Mouse (Mus musculus): ENCODE data around the gene Efr3b.

Efr3b gene

DNA sequence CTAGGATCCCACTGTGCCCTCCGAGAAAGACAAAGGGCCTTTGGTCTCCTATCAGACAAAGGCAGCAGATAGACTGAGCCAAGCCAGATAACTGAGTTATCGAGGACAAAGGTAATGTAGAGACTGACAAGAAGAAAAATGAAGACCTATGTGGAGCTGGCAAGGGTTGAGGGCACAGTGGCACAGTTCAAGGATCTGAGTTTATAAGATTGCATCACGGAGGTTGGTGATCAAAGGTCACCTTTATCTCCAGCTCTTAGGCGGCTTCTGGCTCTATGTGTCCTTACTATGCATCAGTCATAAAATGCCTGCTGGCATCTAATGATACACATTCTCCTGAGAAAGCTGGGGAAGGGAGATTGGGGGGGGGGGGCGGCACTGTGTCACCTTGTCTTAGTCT lies 2.6 kb downstream of the Efr3b start:
- DNase-seq = no peak

DNA sequence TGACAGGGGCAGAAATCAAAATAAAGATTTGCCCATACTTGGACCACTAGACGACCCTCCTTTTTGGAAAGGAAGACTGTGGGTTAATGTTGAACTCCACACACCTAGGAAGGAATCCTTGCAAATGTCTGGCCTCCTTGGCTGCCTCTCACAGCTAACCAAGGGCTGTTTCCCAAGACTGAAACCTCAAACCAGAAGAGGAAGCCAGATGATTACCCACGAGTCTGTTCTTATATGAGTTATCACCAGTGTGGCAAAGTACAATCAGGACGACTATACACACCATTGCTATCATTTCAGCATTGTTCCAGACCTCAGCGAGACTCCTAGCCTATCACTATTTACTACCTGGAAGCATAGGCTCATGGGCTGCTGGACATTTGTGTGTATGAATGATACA lies 9.7 kb downstream of the Efr3b start:
- peak in 1 of 2 experiments; percentile 12 for DNase-seq

DNA sequence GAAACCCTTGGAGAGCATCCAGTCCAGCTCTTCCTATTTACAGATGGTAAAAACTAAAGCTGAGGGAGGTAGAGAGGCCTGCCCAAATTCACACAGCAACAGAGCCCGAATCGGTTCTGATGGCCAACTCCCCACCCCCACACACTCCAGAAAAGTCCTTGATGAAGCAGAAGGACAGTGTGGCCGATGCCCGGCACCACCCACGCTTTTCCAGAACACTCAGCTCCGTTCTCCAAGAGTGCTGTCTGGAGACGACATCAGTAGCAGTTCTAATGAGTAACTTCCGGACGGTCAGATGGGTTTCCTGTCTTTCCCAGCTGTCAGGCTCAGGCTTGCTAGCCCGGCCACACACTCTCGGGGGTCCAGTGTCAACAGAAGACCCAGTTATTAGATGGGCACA lies 10.2 kb downstream of the Efr3b start:
- DNase-seq = peak; percentile 51 to 56

DNA sequence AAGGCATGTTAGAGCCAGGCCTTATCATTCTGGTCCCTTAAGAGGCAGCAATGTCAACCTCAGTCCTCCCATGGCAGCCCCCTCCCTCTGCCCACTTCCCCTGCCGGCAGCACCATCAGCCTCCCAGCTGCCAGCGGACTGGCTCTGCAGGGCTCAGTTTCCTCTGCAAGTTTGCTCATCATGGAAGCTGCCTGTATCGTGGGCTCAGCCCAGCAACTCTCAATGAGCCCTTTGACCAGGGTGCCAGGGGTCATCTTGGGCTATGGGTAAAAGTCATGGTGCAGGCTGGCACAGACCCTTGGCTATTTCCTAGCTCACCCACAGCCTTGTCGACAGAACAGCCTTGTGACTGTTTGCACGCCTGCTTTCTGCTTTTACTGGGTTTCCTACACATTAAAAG lies 14.4 kb downstream of the Efr3b start:
- DNase-seq = no peak

DNA sequence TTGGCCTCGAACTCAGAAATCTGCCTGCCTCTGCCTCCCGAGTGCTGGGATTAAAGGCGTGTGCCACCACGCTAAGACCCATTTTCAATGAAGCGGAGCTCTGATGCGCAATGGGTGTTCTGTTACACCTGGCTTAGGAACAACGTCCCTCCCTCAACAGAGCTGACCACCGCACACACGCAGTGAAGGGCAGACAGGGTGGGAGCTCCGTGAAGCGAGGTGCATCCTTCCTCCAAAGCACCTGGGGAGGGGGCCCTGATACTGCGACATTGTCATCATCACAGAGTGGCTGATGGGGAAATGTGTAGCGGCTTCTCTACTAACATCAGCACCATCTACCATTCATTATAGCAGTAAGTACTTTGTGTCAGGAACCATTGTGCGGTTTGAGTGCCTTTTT lies 15.2 kb downstream of the Efr3b start:
- DNase-seq = no peak

DNA sequence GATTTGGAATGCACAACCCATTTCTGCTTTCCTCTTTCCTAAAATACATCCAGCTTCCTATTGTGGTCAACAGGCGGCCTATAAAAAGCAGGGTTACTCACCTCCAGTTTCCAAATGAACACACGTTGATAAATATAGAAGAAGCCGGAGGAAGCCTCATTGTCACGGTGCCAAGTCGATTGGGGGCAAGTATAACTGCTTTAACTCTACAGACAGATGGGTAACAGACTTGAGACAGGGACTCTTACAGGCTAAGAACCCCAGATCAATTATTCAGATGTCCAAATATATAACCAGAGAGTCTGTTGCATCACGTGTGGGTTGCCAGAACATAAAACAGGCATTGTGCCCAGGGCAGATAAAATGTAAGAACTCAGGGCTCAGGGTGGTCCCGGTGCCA lies 15.9 kb downstream of the Efr3b start:
- DNase-seq = peak; percentile 68 to 69

DNA sequence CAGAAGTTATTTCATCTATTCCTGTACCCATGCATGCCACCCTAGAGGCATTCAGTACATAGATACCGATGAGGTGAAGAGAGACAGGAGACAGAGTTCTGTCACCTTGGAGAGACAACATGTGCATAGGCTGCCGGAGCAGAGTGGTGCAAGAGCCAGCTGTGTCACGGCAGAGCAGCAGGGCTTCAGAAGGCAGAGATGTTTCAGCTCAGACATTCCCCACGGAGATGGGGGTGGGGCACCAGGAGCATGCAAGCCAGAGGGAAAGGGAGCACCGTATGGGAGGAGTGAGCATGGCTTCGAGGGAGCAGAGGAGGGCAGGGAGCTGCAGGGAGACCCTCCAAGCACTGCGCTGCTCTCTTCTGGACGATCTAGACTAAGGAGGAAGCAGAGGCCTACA lies 18.2 kb downstream of the Efr3b start:
- no peak for DNase-seq

DNA sequence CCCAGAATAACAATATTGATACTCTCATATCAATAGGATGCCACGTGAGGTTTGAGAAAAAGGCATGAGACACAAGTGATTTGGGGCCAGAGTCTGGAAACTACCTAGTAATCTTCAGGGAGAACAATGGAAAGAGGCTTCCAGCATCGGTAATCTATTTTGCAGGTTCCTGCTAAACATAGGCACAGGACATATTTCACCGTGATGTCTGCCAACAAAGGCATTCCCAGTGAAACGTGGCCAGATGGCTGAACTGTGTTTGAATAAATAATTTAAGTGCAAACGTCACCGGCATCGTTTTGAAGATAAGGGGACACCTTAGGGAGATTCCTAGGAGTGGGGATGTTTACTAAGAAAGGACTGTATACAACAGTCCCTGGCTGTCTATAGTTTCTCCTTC lies 22.4 kb downstream of the Efr3b start:
- DNase-seq = peak; percentile 63 to 68

DNA sequence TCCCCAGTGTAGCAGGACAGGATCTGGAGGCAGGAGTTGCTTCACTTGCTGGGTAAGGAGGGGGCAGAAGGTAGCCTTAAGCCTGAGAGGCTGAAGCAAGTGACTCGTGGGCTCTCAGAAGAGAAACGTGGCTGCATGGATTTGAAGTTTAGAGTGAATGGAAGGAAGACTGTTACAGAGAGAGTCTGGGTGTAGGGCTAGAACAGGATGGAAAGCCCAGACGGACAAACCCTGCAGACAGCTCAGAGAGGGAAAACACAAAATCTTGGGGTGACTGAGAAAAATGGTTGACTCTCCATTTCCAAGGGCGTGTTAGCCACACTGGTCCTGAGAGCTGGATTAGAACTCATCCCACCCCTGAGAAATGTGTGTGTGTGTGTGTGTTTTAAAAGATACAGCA lies 23.0 kb downstream of the Efr3b start:
- no peak for DNase-seq

DNA sequence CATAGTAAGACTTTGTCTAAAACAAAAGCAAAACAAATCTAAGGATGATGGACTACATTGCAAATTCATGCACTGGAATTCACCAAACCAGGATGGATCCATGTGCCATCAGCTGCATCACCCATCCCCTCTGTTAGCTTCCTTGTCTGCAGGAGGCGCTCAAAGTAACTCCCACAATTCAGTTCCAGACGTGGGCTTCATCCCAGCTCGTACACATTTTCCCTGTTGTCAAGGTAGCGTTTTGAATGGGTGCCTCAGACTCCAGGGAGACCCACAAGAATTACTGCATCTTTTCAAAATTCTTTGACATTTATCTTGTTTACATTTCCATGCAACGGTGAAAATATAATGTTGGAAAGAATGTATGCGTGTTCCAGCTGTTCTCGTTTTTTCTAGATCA lies 23.5 kb downstream of the Efr3b start:
- DNase-seq = no peak

DNA sequence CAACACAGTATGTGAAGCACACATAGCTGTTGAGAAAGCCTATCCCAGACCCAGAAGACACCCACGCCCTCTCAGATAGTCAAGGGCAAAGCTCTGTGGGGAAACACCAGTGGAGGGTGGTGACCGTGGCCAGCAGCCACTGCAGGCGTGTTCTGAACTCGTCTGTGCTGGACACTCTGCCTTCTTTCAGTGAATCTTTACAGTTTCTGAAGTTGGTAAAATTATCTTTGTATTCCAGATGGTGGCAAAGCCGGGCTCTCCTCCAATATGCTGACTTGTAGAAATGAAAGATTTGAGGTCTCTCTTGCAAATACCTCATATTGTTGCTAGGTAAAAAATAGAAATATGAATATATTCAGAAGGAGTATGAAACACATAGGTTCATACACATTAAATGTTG lies 27.0 kb downstream of the Efr3b start:
- DNase-seq = no peak

DNA sequence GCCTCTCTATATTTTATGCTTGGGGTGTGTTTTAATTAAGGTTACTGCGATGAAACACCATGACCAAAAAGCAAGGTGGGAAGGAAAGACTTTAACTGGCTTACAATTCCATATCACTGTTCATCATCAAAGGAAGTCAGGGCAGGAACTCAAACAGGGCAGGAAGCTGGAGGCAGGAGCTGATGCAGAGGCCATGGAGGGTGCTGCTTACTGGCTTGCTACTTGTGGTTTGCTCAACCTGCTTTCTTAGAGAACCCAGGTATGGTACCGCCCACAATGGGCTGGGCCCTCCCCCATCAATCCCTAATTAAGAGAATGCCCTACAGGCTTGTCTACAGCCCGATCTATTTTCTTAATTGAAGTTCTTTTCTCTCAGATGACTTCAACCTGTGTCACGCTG lies 27.4 kb downstream of the Efr3b start:
- DNase-seq = no peak

DNA sequence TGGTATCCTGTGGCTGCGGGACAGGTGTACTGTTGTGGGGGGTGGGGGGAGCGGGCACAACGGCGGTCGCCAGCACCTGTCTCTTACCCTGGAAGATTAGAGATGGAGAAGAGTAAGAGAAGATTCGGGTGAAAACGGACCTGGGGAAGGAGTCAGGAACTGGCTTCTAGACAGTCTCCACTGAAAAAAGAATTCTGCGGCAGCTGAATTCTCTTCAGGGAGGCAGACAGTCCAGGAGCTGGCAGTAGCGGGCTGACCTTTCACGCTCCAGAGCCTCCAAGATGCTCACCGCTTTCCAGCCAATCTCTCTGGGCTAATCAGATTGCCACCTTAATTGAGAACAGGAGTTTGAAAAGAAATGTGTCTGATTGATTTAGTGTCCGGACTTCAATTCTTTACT lies 30.0 kb downstream of the Efr3b start:
- peak; percentile 84 to 92 for DNase-seq

DNA sequence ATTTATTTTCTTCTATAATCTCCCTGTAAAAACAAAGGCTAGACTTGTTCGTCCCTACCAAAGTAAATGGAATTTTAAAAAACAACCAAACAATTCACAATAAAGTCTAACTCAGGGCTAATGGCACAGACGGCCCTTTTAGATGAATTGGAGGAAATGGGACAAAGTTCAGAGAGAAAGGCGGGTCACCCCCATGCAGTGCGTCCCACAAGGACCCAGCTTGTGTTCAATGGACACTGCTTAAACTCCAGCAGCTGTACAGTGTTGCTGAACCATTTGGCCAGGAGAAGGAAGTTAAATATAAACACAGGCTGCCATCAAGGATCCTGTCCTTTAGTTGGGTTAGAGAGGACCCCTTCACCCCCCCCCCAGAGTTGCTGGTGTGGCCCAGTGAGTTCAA lies 30.9 kb downstream of the Efr3b start:
- DNase-seq = no peak

DNA sequence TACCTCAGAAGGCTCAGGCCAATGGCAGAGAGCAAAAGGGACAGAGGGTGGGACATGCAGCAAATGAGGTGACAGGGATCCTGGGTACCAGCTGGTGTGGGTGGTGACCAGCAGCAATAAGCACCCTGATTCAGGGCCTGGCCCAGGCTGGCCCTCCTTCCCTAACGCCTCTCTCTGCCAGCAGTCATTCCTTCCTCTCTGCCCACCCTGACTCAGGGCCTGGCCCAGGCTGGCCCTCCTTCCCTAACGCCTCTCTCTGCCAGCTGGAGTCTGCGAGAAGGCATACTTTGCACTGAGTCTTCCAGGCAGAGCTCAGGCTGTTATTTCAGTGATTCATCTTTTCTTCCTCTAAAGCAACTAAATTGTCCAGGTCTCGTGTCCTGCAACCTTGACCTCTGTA lies 31.5 kb downstream of the Efr3b start:
- peak; percentile 69 to 76 for DNase-seq

DNA sequence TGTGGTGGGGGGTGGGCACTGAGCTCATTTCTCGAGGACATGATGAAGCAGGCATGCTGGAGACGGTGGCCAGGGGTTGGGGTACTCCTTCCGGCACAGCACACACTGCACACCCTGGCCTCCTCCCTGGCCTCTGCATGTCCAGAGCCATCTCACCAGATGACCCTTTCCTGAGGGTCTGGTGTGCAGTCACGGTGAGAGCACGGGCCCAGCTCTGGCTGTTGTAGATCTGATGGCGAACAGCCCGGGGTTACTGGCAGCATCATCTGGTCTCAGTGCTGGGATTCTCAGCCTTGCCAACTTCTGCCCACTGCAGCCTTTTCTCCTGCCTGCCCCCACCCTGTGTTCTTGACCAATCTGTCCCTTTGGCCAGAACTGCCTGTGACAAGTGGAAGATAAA lies 32.6 kb downstream of the Efr3b start:
- peak; percentile 85 to 90 for DNase-seq

DNA sequence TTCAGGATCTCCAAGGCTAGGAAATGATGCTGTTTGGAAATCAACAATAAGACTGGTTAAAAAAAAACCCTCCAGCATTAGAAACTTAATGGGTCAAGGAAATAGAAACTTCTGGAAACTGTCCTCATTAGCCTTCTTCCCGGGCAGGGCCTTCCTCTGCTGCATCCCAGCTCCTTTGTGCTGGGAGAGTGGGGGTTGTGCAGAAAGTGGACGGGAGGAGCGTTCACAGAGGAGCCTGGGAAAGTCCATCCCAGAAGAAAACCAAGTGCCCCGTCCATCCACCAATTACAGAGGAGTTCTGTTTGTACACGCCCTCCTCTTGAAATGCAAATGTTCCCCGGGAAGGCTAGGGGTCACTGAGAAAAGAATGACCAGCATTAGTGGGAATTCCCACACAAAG lies 34.1 kb downstream of the Efr3b start:
- no peak for DNase-seq

DNA sequence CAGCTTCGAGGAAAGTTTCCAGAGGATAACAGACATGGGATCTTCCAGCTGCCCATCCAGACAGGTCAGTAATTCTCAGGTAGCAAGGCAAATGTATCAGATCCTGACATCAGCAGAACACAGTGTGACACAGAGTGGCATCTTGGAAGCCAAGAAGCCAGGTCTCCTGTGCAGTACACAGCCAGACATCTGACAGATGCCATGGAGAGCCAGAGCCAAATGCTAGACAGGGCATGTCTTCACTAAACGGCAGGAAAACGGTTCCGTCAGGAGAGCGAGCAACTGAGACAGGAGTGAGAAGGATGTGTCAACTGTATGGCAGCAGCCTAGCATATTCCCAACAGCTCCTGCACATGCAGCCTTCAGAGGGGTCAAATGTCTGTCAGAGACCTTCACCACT lies 38.3 kb downstream of the Efr3b start:
- DNase-seq = peak in 1 of 2 experiments; percentile 37

DNA sequence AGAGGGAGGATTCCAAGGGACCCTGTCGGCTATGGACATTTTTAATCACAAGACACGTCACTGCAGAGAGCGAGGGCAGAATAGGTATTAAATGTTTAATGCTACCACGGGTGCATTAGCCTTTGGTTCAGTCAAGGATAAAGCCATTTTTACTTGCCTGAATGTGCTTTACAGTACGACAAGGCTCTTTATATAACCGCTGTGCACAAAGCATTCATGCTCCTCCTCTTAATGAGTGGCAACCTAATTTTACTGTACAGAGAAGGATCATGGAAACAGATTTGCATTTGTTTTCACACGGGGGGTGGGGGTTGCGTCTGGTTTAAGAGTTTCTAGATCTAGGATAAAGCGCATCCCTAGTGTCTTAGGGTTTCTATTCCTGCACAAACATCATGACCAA lies 42.0 kb downstream of the Efr3b start:
- no peak for DNase-seq

DNA sequence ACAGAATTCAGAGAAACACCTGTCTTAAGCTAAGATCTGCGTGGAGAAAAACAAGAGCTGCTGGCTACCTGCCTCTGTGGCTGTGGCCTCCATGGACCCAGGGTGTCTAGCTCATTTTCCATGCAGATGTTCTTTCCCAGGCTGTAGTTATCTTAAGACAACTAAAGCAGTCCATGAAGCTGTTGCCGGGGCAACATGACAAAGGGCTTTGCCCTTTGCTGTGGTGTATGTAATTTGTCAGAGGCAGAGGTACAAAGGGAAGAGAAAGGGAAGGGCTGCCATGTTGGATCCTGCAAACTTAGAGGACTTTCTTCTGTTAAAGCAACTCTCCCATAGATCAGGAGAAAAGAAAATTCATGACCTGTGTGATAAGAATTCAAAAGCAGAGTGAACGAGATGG lies 47.7 kb downstream of the Efr3b start:
- no peak for DNase-seq

DNA sequence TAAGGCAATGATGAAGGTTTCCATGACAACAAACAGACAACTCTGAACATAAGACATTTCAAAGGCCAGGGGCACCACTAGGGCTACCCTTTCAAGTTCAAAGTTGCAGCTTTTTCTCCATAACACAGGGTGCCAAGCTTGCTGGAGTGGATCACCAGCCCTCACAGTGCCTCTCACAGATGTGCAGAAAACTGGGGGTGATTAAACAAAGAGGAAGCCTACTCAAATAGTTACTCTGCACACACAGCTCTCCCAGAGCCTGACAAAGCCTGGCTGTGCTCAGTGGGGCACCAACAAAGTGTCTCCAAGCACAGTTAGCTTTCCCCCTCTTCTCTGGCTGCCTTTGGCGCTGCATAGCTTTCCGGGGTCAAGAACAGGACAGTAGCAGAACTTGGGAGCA lies 48.8 kb downstream of the Efr3b start:
- DNase-seq = no peak

DNA sequence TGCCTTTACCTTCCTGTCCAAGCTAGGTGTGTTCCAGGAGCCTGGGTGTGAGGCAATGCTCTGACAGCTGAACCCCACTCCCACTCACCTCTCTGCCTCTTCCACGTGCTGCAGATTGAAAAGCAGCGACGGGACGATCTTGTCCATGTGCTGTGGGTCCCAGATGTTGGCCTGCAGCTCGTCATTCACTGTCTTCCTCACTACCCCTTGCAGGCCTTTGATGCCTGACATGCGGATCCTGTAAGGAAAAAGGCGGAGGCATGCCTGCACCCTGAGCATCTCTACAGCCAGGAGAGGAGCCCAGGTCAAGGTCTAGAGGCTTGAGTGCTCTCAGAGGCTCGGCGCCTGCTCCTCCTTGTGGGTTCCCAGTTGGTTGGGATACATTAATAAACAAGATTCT lies 54.3 kb downstream of the Efr3b start:
- DNase-seq = no peak

DNA sequence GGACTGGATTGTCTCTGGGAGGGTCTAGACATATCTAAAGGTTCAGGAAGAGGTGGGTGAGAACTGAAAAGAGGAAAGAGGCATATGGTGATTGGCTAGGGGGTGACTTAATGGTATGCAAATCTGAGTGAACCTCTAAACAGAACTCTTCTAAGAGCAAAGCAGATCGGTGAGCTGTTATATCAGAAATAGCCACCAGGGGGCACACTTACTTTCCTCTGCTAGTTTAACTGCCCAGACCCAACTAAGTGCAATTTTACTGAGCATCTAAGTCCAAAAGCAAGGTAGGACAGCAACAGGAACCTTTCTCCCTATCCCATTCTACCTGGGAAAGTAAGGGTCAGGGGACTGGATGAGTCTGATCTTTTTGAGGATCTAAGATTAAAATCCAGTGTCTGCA lies 55.0 kb downstream of the Efr3b start:
- peak; percentile 85 to 92 for DNase-seq

DNA sequence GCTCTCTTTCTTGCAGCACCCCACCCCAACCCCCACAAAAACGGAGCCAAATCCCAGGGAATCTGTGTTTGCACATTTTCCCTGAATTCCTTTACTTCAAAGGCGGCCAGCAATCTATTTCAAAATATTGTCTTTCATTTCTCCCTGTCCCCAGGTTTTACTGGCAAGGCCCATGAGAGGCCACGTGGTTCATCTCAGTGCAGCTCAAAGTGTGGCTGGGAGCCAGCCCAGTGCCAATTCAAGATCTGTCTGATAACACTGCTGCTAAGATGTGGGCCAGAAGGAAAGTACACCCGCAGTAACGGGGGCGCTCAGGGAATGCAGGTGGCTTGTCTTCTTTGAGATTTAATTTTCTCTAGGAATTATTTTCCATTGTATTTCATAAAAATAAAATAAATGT lies 56.5 kb downstream of the Efr3b start:
- DNase-seq = peak; percentile 80 to 83

DNA sequence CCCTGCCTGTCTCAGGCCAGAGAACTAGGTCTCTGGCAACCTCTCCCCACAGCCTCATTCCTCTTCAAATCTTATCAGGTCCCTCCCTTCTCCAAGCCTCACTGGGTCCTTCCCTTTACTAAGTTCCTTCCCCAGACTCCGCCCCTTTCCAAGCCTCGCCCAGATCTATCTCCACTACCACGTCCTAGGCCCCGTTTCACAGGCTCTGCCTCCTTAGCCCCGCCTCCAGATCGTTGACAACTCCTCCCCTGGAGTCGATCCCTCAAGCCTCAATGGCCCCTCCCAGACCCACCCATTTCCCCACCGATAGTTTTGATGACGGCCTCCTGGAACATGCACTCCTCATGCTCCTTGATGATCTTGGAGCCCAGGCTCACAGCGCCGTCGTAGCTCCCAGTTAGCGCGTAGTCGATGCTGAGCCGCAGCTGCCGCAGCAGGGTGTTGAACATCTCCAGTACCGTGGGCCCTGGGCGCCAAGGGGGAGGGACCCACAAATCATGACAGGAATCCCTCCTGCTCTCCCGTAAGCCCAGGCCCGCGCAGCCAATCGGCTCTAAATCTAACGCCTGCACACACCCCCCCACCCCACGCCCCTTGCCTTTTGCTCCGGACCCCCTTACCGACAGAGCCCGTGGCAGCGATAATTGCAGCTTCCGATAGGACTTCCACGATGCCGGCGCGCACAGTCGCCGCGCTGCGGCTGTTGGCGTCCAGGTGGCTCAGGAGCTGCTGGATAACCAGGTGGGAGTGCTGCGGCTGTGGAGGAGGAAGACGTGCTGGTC lies 57.2 kb downstream of the Efr3b start:
- DNase-seq = peak; percentile 74 to 87

DNA sequence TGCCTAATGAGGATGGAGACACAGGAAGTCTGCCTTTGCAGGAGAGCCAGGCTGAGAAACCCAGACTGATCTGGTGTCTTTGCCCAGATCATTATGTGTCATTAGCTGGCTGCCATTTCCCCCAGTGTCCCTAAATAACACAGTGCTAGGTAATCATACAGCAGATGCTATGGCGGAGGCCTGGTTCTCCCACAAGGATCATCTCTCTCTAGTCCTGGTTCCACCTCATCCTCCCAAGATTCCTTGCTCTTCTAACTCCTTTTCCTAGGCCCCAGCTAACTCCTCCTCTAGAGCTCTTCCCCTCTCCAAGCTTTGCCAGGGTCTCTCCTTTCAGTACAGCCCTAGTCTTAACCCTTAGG lies 57.7 kb downstream of the Efr3b start:
- DNase-seq = no peak
